Mouse (Mus musculus): Measurements from ENCODE around the gene Gm30191. TPM values are rescaled to one million over a fixed set of nuclear protein-coding genes. Genes with fewer than 3 reads are reported as not detected.

Gm30191 gene
- polyA plus RNA-seq, 1 experiment from 2014 or later, result not detected

- Histone ChIP-seq H3K9ac (ENCODE audit: low read depth, low read length) (peak overlapping the region; percentile 95), H3K27me3 (ENCODE audit: insufficient read depth, low read length) (no peaks in the 10 kb centered on the region), H3K4me1 (replicated peaks; ENCODE audit: insufficient read depth, low read length) (peaks cover 5% of the 10 kb centered on the region), H3K27ac (peak overlapping the region; percentile 99), H3K9me3 (replicated peaks; ENCODE audit: low read length) (no peaks in the 10 kb centered on the region), H3K4me3 (replicated peaks; ENCODE audit: low read depth, low read length) (peak overlapping the region; percentile 95), H3K36me3 (ENCODE audit: insufficient read depth, low read length) (0 out of 2 replicates have a peak, but pooled peaks cover 7% of the 10 kb centered on the region), H3K4me2 (ENCODE audit: low read length) (peak overlapping the region; percentile 93)
- WGBS, result under 1% methylated on average over 59 of the region's 59 CpGs
- peak; percentile 44 for ATAC-seq (replicated peaks; ENCODE audit: low FRiP score, low read depth)
- peak; percentile 18 for DNase-seq (ENCODE audit: low spot score)
- TF ChIP-seq CTCF (IDR thresholded peaks at IDR 0.05; ENCODE audit: low read depth), result no peak
Measured at GRCm38 (mm10) chr4:134286226-134287167, 39.8 kb downstream of the Gm30191 start.

GRCm38 (mm10) chr4:134287168-134287564 is 40.4 kb downstream of the Gm30191 start:
- under 1% methylated on average over 52 of the region's 59 CpGs for WGBS
- DNase-seq (ENCODE audit: low spot score), result peak; percentile 96

DNA sequence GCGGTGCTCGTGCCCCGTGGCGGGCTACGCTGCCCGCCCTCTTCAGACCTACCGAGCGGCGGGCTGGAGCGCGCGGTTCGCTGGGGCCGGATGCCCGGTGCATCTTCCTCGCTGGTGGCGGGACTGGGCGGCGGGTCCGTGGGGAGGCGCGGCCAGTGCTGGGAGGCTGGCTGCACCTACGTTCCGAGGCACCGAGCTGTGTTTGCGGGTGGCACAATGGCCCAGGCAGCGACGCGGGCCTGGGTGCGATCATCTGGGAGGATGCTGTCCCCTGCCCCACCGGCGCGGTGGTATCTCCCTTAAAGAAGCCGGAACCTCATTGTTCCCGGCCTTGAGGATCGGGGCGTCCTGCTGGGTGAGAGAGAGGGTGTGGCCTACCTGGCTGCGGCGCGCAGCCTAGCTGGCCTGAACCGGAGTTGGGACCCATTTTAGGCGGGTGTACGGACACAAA is 40.9 kb downstream of the Gm30191 start, which contains the start of gene Pdik1l:
Pdik1l (minus strand) TSS at position 321 of the 451 bp plus-strand sequence.
- Histone ChIP-seq H3K4me1 (replicated peaks; ENCODE audit: insufficient read depth, low read length) (peaks cover 5% of the 10 kb centered on the region), H3K36me3 (ENCODE audit: insufficient read depth, low read length) (no peaks in the 10 kb centered on the region), H3K4me2 (ENCODE audit: low read length) (peak within 1 kb of the TSS; percentile 93), H3K9me3 (replicated peaks; ENCODE audit: low read length) (no peaks in the 10 kb centered on the region), H3K4me3 (replicated peaks; ENCODE audit: low read depth, low read length) (peak within 1 kb of the TSS; percentile 95), H3K27me3 (ENCODE audit: insufficient read depth, low read length) (no peaks in the 10 kb centered on the region), H3K27ac (peak within 1 kb of the TSS; percentile 99), H3K9ac (ENCODE audit: low read depth, low read length) (peak within 1 kb of the TSS; percentile 95)
- ATAC-seq (replicated peaks; ENCODE audit: low FRiP score, low read depth) (peak; percentile 88), DNase-seq (ENCODE audit: low spot score) (peak; percentile 92)
- WGBS, result under 1% methylated on average over 42 of the region's 43 CpGs
- no peak for TF ChIP-seq CTCF (IDR thresholded peaks at IDR 0.05; ENCODE audit: low read depth)

More at GRCm38 (mm10) chr4:134287168-134287564, 40.4 kb downstream of the Gm30191 start:
- Histone ChIP-seq H3K36me3 (ENCODE audit: insufficient read depth, low read length) (0 out of 2 replicates have a peak, but pooled peaks cover 1% of the 10 kb centered on the region), H3K4me1 (replicated peaks; ENCODE audit: insufficient read depth, low read length) (peaks cover 5% of the 10 kb centered on the region), H3K27ac (peak overlapping the region; percentile 99), H3K4me3 (replicated peaks; ENCODE audit: low read depth, low read length) (peak overlapping the region; percentile 95), H3K27me3 (ENCODE audit: insufficient read depth, low read length) (no peaks in the 10 kb centered on the region), H3K9ac (ENCODE audit: low read depth, low read length) (peak overlapping the region; percentile 95), H3K9me3 (replicated peaks; ENCODE audit: low read length) (no peaks in the 10 kb centered on the region), H3K4me2 (ENCODE audit: low read length) (peak overlapping the region; percentile 93)
- peak; percentile 94 for ATAC-seq (replicated peaks; ENCODE audit: low FRiP score, low read depth)
- peak; percentile 54 for TF ChIP-seq CTCF (IDR thresholded peaks at IDR 0.05; ENCODE audit: low read depth)

DNA sequence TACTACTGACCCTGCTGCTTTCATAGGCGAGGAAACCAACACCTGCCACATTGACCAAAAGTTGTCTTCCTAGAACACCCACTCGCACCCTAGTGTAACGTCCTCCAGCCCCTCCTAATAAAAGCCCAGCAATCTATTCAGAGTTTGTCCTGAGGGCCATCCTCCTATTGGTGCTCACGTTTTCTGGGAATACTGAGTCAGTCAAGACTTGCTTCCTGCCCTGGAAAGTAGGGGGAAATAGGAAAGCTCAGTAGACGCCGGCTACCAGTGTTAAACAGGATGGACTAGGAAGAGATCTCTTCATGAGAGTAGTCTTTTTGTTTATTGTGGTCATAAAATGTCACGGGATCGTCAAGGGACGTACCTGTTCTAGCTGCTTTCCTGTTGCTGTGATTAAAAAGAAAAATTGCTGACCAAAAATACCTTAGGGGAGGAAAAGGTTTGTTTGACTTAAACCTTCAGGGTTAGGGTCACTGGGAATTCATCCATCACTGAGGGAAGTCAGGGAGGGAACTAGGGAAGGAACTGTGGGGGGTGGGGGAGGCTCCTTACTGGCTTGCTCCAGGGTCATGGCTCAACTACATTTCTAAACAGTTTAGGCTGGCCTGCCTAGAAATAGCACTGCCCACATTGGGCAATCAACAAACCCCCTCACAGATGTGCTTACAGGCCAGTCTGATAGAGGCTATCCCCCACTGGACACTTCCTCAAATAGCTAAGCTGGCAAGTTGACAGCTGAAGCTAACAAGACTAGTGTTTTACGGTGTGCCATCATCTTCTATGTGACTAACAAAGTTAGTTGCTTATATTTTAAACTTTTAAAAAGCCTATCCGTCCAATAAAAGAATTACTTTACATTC is 41.9 kb downstream of the Gm30191 start:
- H3K27me3 ChIP-seq (ENCODE audit: insufficient read depth, low read length), result no peaks in the 10 kb centered on the region
- H3K9ac ChIP-seq (ENCODE audit: low read depth, low read length), result peak overlapping the region; percentile 95; the same call in 1 of the 2 replicates
- no peaks in the 10 kb centered on the region for H3K36me3 ChIP-seq (ENCODE audit: insufficient read depth, low read length)
- peaks cover 5% of the 10 kb centered on the region for H3K4me1 ChIP-seq (replicated peaks; ENCODE audit: insufficient read depth, low read length)
- peak overlapping the region; percentile 95 for H3K4me3 ChIP-seq (replicated peaks; ENCODE audit: low read depth, low read length)
- ATAC-seq (replicated peaks; ENCODE audit: low FRiP score, low read depth), result no peak
- H3K9me3 ChIP-seq (replicated peaks; ENCODE audit: low read length), result no peaks in the 10 kb centered on the region
- no peak for TF ChIP-seq CTCF (IDR thresholded peaks at IDR 0.05; ENCODE audit: low read depth)
- 11% methylated on average over 11 of the region's 11 CpGs for WGBS
- peak overlapping the region; percentile 99 for H3K27ac ChIP-seq
- H3K4me2 ChIP-seq (ENCODE audit: low read length), result peak overlapping the region; percentile 93
- peak; percentile 28 for DNase-seq (ENCODE audit: low spot score)

DNA sequence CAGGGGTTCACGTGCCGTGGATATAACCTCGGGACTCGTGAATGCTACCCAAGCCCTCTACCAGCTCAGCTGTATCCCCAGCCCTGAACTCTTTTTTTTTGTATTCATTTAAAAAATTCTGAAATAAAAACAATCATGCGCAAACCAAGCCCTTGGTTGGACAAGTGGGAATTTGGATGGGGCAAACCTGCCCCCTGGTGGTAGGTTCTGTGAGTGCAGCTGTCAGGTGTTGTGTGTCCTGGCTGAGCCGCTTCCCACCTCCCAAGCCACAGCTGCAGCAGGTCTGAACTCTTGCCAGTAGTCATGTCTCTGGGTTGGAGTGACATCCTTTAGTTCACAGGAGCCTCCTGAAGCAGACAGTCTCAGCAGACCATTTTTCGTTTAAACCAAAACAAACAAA is 45.3 kb downstream of the Gm30191 start:
- WGBS, result 19% methylated on average over 7 of the region's 7 CpGs
- peak; percentile 88 for TF ChIP-seq CTCF (IDR thresholded peaks at IDR 0.05; ENCODE audit: low read depth)
- ATAC-seq (replicated peaks; ENCODE audit: low FRiP score, low read depth) (no peak), DNase-seq (ENCODE audit: low spot score) (peak; percentile 74)
- no peaks in the 10 kb centered on the region for H3K36me3 ChIP-seq (ENCODE audit: insufficient read depth, low read length)
- no peak overlapping the region for H3K9ac ChIP-seq (ENCODE audit: low read depth, low read length)
- H3K27ac ChIP-seq, result no peak overlapping the region
- no peaks in the 10 kb centered on the region for H3K9me3 ChIP-seq (replicated peaks; ENCODE audit: low read length)
- peaks cover 5% of the 10 kb centered on the region; the same call in 1 of the 2 replicates for H3K4me1 ChIP-seq (replicated peaks; ENCODE audit: insufficient read depth, low read length)
- no peaks in the 10 kb centered on the region for H3K27me3 ChIP-seq (ENCODE audit: insufficient read depth, low read length)
- H3K4me3 ChIP-seq (replicated peaks; ENCODE audit: low read depth, low read length), result no peak overlapping the region
- H3K4me2 ChIP-seq (ENCODE audit: low read length), result no peak overlapping the region

Measured in kidney, postnatal 0 days (tissue).